Mouse (Mus musculus) G1E (cell line): ENCODE measurements at regions not wholly inside any gene's neighbourhood (a gene's known extent, or its start where the extent isn't known, plus 50 kb on each side); places are given as distances from the start of the nearest gene placed in this dataset.

Experiments used
- ATAC-seq: 2 replicates; pipeline ENCODE4 v1.8.0; 2016; ENCODE audit warnings: mild to moderate bottlenecking; ENCODE audit not compliant: insufficient number of reproducible peaks, poor library complexity, low FRiP score, severe bottlenecking; ENCODE audit errors: extremely low read depth
- DNase-seq: peaks from one replicate; pipeline ENCODE4 v3.0.0; 2012; ENCODE audit warnings: low spot score
- H3K27me3 ChIP-seq: 2 replicates; pipeline ENCODE4 v1.6.1; 2012; ENCODE audit warnings: mild to moderate bottlenecking, low read length, inconsistent platforms; ENCODE audit not compliant: insufficient read depth
- H3K36me3 ChIP-seq: replicated peaks from 2 replicates; pipeline ENCODE3; 2012; ENCODE audit warnings: mild to moderate bottlenecking, inconsistent platforms
- H3K4me1 ChIP-seq: 2 replicates; pipeline ENCODE4 v1.6.1; 2012; ENCODE audit warnings: low read depth, low read length, inconsistent platforms, mixed read lengths; ENCODE audit not compliant: insufficient read depth
- H3K4me3 ChIP-seq: 2 replicates; pipeline ENCODE4 v1.5.1; 2012; ENCODE audit warnings: low read depth, mild to moderate bottlenecking, inconsistent platforms, low read length, moderate library complexity, mixed read lengths
- H3K9me3 ChIP-seq: replicated peaks from 2 replicates; pipeline ENCODE4 v1.6.1; 2012; ENCODE audit warnings: inconsistent platforms
- CTCF ChIP-seq: IDR thresholded peaks from 2 replicates; pipeline ENCODE4 v1.5.1; 2012; ENCODE audit warnings: low read depth, low read length, inconsistent platforms, mixed read lengths
- GATA1 ChIP-seq: IDR thresholded peaks from 2 replicates; pipeline ENCODE4 v1.6.1; 2012; ENCODE audit warnings: borderline replicate concordance, low read length, inconsistent platforms, mixed read lengths
- GATA2 ChIP-seq: IDR thresholded peaks from 2 replicates; pipeline ENCODE4 v1.6.1; 2012; ENCODE audit warnings: low read depth, low read length, inconsistent platforms, borderline replicate concordance
- POLR2AphosphoS5 ChIP-seq: IDR thresholded peaks from 2 replicates; pipeline ENCODE4 v1.6.1; 2012; ENCODE audit warnings: low read depth, low read length, inconsistent platforms; ENCODE audit not compliant: insufficient replicate concordance
- TAL1 ChIP-seq: conservative IDR thresholded peaks from 2 replicates; pipeline ENCODE4 v1.6.1; 2012; ENCODE audit warnings: low read depth, low read length, inconsistent platforms, mixed read lengths

GRCm38 (mm10) chr1:186472955-186473354 lies 232.8 kb downstream of the Tgfb2 start:
- Histone ChIP-seq H3K27me3 (peaks cover 3% of the 10 kb centered on the region; the same call in 1 of the 2 replicates), H3K4me3 (no peak overlapping the region), H3K4me1 (no peaks in the 10 kb centered on the region), H3K36me3 (no peaks in the 10 kb centered on the region), H3K9me3 (peaks cover 38% of the 10 kb centered on the region)
- TF ChIP-seq TAL1, result no peak
- TF ChIP-seq GATA1, result no peak
- TF ChIP-seq CTCF, result no peak
- TF ChIP-seq GATA2, result no peak
- no peak for TF ChIP-seq POLR2AphosphoS5
- DNase-seq (no peak), ATAC-seq (no peak)

DNA sequence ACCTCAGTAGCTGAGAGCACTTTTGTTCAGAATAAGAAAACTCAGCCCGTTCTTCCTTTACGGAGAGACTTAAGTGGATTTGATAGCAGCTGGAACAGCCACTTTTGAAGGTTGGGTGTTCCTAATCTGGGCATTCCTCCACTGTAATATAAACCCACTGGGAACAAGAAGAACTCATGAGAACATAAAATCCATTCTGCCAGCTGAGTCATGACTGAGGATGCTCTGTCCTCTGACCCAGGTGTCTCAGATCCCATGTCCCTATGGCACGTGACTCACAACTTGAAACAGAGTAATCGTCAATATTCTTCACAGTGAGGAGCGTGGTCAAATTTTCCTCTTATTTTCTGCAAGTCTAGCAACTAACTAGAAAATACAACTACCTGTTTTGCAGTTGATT lies 240.3 kb downstream of the Tgfb2 start:
- Histone ChIP-seq H3K4me3 (no peak overlapping the region), H3K36me3 (no peaks in the 10 kb centered on the region), H3K27me3 (no peaks in the 10 kb centered on the region), H3K9me3 (peaks cover 34% of the 10 kb centered on the region), H3K4me1 (no peaks in the 10 kb centered on the region)
- ATAC-seq, result no peak
- TF ChIP-seq CTCF (no peak), POLR2AphosphoS5 (no peak), TAL1 (no peak), GATA1 (no peak), GATA2 (no peak)
- no peak for DNase-seq

DNA sequence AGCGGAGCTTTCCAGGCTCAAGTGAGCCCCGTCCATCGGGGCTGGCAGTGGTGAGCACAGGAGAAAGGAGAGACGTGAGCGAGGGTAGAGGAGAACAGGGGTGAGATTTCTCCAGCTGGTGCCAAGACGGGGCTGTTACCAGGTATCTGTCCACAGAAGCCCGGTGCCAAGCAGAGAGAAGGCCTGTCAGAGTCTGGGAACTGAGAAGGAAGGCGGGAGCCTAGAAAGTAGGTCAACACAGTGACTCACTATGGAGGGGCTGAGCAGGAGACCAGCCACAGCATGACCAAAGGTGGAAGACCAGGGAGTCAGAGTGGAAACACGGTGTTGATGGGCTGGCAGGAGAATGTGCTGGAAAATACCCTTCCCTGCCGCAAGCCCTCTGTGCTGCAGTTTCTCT lies 245.0 kb downstream of the Tgfb2 start:
- Histone ChIP-seq H3K9me3 (peaks cover 40% of the 10 kb centered on the region), H3K27me3 (no peaks in the 10 kb centered on the region), H3K4me1 (no peaks in the 10 kb centered on the region), H3K36me3 (no peaks in the 10 kb centered on the region), H3K4me3 (no peak overlapping the region)
- DNase-seq (no peak), ATAC-seq (no peak)
- TF ChIP-seq CTCF (no peak), GATA2 (no peak), TAL1 (no peak), GATA1 (no peak), POLR2AphosphoS5 (no peak)

DNA sequence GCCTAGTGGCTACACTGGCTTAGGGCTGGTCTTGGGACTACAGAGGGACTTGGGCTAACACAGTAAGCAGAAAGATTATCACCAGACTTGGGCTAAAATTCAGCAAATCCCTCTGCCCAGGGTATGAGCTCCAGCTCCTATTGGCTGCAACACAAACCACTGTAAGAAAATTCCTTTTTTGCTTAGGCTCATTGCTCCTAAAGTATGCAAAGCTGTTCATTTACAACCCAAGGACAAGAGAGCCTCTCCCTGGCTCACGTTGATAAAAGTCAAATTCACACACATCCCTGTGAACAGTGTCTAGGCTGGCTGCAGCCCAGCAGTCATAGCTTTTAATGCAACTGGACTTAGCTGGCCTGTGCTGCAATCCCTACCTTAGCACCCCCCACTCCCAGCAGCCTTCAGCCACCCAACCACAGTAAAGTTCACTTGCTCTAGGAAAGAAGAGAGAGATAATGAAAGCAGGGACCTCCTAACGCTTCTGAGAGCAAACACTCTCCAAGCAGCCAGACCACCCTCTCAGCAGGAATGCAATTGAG lies 247.6 kb downstream of the Tgfb2 start:
- H3K27me3 ChIP-seq, result no peaks in the 10 kb centered on the region
- H3K36me3 ChIP-seq, result no peaks in the 10 kb centered on the region
- TF ChIP-seq GATA1, result no peak
- no peak for TF ChIP-seq CTCF
- TF ChIP-seq TAL1, result no peak
- TF ChIP-seq GATA2, result no peak
- no peak for TF ChIP-seq POLR2AphosphoS5
- no peaks in the 10 kb centered on the region for H3K4me1 ChIP-seq
- ATAC-seq, result no peak
- DNase-seq, result no peak
- peaks cover 28% of the 10 kb centered on the region for H3K9me3 ChIP-seq
- H3K4me3 ChIP-seq, result no peak overlapping the region

DNA sequence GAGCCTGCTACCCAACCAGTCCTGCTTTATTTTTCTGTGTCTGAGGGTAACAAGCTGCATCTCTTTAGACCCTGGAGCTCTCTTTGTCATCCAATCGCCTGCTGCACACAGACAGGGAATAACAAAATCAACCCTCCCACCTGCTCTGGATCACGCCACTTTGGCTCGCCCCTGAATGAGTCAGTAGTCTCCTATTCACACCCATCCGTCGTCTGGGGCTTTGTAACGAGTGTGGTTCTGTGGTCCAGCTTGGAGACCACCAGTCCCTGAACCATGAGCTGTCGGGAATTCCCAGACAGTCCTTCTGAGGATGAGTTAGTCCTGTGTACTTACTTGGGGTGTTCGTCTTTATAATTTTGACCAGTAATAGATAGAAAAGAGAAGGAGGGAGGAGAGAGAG lies 248.7 kb downstream of the Tgfb2 start:
- TF ChIP-seq GATA2 (no peak), GATA1 (no peak), TAL1 (no peak), POLR2AphosphoS5 (no peak), CTCF (no peak)
- ATAC-seq, result no peak
- Histone ChIP-seq H3K9me3 (peaks cover 24% of the 10 kb centered on the region), H3K36me3 (no peaks in the 10 kb centered on the region), H3K4me3 (no peak overlapping the region), H3K4me1 (no peaks in the 10 kb centered on the region), H3K27me3 (no peaks in the 10 kb centered on the region)
- DNase-seq, result no peak

DNA sequence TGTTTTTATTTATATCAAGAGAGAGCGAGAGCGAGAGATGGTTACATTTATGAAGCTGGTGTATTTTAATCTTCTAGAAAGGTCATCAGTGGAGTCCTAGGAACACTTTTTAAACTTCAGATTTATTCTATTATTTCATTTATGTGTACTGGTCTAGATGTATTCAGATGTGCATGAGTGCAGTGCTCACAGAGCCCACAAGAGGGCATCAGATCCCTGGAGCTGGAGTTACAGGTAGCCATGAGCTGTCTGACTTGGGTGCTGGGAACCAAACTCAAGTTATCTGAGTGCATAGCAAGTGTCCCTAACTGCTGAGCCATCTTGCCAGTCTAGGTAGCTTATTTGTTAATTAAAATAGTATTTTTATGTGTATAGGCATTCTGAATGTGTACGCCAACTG lies 249.7 kb downstream of the Tgfb2 start:
- ATAC-seq (no peak), DNase-seq (no peak)
- Histone ChIP-seq H3K9me3 (peaks cover 23% of the 10 kb centered on the region), H3K4me1 (no peaks in the 10 kb centered on the region), H3K36me3 (no peaks in the 10 kb centered on the region), H3K27me3 (no peaks in the 10 kb centered on the region), H3K4me3 (no peak overlapping the region)
- TF ChIP-seq GATA2 (no peak), CTCF (peak; percentile 16; the same call in 1 of the 2 replicates)

DNA sequence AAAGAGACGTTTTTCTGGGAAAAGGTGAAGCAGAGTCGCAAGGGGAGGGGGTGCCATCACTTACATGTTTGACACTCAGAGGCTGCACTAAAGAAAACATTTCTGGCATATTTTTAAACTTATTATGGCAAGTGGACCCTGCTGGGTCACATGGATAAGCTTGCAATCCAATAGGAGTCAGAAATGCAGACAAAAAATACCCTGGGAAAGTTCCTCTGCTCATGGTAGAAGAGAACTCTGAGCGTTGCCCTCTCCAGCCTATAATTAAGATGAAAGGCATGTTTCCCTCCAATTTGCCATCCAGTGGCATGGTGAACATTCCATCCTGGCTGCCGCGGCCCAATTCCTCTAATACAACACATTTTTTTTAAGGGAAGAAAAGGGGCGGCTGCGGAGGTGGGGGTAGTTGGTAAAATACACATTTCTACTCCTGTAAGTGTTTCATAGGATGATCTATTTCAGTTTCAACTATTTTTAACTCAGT lies 250.6 kb downstream of the Tgfb2 start:
- ATAC-seq, result no peak
- Histone ChIP-seq H3K9me3 (peaks cover 17% of the 10 kb centered on the region), H3K27me3 (no peaks in the 10 kb centered on the region), H3K4me3 (no peak overlapping the region), H3K36me3 (no peaks in the 10 kb centered on the region), H3K4me1 (no peaks in the 10 kb centered on the region)
- no peak for DNase-seq
- TF ChIP-seq CTCF, result no peak
- no peak for TF ChIP-seq POLR2AphosphoS5
- no peak for TF ChIP-seq GATA2
- TF ChIP-seq GATA1, result no peak
- no peak for TF ChIP-seq TAL1
